Mouse (Mus musculus): ENCODE results near the gene Rnls.

DNA sequence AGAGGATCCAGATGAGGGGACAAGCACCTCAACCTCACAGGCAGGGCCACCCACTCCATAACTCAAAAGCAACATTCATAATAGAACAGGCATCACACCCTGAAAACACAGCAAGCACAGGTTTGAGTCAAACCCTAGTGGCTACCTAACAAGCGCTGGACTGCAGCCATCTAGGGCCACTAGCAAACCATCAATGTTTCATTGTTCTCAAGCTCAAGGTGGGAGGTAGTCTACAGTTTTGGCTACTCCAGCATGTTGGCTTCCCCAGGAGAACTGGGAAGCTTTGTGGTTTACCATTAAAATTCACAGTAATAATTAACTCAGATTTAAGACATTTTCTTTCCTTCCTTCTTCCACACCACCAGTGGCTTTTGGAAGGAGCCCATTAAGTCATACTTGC lies 118.4 kb downstream of the Rnls start:
- no peak for TF ChIP-seq POLR2A (IDR thresholded peaks at IDR 0.05; ENCODE audit: borderline replicate concordance, control insufficient read depth, low read depth, low read length)
- TF ChIP-seq CTCF (IDR thresholded peaks at IDR 0.05; ENCODE audit: control insufficient read depth, insufficient read depth, low read length), result no peak

All from bone marrow, adult 2 months (tissue).